Mouse (Mus musculus): ENCODE measurements at regions not wholly inside any gene's neighbourhood (a gene's known extent, or its start where the extent isn't known, plus 50 kb on each side); places are given as distances from the start of the nearest gene placed in this dataset.
"Not testable (repeated sequence)": the region's sequence is repeated elsewhere in the genome, so short reads cannot be mapped to it uniquely, and the experiment has no call there.

DNA sequence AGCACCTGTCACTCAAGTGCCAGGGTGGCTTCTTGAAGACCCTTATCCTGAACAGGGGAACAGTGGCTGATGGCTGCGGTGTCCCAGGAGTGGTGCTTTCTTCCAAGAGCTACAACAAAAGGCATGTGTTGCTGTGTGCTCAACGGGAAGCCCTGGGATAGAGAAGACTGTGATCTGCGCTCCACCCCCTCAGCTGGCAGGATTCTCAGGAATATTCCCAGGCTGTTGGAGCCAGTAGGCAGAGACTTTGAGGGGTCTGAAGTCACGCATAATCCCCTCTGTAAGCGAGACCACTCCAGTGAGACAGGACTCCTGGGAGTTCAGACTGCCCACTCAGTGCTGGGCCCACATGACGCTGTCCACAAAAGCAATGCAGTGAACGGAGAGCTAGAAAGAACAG, 202.4 kb downstream of the Plxna1 start:
- DNase-seq (ENCODE audit: low read depth): peak; percentile 15
- TF ChIP-seq POLR2A (IDR thresholded peaks at IDR 0.05; ENCODE audit: borderline replicate concordance, extremely low read depth, insufficient read depth, insufficient read length, poor library complexity, severe bottlenecking) (no peak), CTCF (IDR thresholded peaks at IDR 0.05; ENCODE audit: borderline replicate concordance, extremely low read depth, insufficient read depth, insufficient read length) (no peak)

DNA sequence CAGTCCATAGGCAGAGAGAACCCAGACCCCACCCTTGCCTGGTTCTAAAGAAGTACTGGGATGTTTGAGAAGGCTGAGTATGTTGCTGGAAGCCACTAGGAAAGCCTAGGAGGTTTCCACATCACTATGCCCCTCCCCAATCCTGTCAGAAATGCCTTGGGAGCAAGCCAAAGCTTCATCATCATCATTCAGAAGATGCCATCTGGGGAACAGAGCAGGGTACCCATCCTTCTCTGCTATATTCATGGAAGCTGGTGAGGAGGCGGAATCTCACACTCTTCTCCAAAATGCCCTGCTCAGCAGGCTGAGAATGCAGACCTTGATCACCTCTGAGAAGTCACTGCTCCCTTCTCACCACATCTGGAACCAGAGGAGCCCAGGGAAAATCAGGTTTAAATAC, 200.7 kb downstream of the Plxna1 start:
- DNase-seq (ENCODE audit: low read depth): no peak
- TF ChIP-seq CTCF (IDR thresholded peaks at IDR 0.05; ENCODE audit: borderline replicate concordance, extremely low read depth, insufficient read depth, insufficient read length): no peak
- no peak for TF ChIP-seq POLR2A (IDR thresholded peaks at IDR 0.05; ENCODE audit: borderline replicate concordance, extremely low read depth, insufficient read depth, insufficient read length, poor library complexity, severe bottlenecking)

DNA sequence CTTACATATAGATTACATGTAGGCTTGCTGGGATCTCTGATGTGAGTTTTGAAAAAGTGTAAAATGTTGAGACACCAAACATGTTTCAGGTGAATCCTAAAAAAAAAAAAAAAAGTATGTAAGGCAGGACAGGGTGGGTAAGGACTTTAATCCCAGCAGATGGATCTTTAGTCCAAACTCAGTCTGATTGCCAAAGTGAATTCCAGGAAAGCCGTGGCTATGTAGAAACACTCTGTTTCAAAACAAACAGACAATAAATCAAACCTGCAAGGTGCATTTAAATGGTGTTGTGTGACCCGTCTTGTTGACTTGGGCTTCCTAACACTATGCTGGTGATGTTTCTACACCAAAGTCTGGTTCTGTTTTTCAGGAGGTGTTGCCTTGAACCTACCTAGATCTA, 192.9 kb downstream of the Plxna1 start:
- TF ChIP-seq CTCF (IDR thresholded peaks at IDR 0.05; ENCODE audit: borderline replicate concordance, extremely low read depth, insufficient read depth, insufficient read length) (no peak), POLR2A (IDR thresholded peaks at IDR 0.05; ENCODE audit: borderline replicate concordance, extremely low read depth, insufficient read depth, insufficient read length, poor library complexity, severe bottlenecking) (no peak)
- DNase-seq (ENCODE audit: low read depth): no peak

DNA sequence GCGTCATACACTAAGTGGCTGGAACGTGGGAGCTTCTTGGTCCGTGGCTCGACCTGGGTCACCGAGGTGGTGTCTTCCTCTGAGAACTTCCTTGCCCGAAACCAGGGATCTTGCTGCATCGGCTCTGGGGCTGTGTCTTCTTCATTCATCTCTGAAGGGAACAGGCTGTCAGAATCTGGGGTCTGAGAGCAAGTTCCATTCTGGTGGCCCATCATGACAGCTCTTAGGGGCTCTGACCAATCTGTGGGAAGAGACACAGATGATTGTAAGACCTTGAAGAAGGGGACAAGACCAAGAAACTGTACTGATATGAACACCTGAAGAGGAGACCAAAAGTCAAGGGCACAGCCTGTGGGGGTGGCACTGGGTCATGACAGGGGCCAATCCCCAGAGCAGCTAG, 177.5 kb downstream of the Plxna1 start:
- DNase-seq (ENCODE audit: low read depth): not testable (repeated sequence)

DNA sequence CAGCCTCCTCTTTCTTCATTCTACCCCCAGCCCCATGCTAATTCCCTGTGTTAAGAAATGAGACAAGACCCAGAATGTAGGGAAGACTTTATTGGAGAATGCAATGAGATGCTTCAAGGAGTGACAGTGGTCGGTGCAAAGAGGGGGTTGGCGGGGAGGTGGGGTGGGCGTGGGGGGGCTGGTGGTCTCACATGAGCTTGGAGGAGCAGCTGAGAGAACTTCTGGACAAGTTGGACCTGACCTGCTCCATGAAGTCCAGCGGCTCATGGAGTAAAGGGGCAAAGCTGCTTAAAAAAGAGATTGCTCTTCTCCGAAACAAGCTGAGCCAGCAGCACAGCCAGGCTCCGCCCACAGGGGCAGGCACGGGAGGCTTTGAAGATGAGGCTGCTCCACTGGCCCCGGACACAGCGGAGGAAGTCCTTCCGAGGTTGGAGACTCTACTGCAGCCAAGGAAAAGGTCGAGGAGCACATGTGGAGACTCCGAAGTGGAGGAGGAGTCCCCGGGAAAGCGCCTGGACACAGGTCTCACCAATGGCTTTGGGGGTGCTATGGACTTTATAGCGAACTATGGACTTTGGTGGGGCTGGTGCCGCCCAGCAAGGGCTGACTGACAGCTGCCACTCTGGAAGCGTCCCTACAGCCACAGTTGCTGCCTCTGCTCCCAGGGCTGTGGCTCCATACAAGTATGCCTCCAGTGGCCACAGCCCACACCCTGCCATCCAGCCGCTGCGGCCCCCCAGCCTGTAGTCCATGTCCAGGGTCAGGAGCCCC, 161.7 kb downstream of the Plxna1 start:
- DNase-seq (ENCODE audit: low read depth): not testable (repeated sequence)

DNA sequence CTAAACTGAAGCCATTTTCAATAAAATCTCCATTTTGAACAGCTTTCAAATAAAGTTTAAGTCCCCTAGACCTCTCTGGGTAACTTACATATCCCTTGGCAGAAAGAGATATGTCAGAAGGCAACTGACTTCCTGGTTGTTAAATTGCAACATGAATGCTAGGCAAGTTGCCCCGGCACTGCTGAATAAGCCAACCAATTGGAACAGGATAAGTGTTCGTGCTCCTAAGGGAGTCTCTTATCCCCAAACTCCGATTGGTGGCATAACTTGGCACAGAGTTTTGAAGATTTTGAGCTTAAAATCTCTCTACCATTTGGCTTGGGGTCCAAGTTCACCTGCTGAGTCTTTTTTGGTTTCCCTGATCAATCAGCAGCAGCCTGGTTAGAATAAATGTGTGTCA, 147.4 kb downstream of the Plxna1 start:
- DNase-seq (ENCODE audit: low read depth): peak; percentile 56

DNA sequence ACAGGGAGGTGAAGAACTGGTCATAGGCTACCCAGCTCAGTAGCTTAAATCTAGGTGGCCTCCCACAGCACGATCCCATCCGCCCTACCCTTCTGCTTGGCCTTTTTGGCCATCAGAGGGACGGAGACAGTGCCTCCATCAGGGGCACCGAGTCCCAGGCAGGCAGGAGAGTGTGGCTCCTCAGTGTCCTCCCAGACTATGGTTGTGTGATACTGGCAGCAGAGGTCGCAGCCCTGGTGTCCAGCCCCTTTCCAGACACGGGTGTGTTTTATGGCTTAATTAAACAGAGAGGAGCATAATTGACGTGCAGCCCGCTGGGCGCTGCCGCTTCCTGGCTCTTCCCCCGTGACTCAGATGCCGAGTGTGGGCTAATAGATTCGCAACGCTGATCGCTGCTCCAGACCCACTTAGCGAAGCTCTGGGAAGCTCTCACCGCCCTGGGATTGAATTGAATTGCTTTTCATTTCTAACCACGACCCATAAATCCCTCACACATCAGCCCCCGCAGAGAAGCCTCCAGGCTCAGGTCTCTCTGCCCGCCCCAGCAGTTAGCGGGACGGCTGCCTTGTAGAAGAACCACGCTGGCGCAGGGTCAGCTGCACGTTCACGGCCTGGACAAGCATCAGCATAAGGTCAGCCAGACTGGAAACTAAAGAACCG, 126.9 kb downstream of the Plxna1 start:
- TF ChIP-seq CTCF (IDR thresholded peaks at IDR 0.05; ENCODE audit: borderline replicate concordance, extremely low read depth, insufficient read depth, insufficient read length): no peak
- no peak for TF ChIP-seq POLR2A (IDR thresholded peaks at IDR 0.05; ENCODE audit: borderline replicate concordance, extremely low read depth, insufficient read depth, insufficient read length, poor library complexity, severe bottlenecking)
- DNase-seq (ENCODE audit: low read depth): peak; percentile 87

More for the DNA sequence above, 147.4 kb downstream of the Plxna1 start:
- TF ChIP-seq CTCF (IDR thresholded peaks at IDR 0.05; ENCODE audit: borderline replicate concordance, extremely low read depth, insufficient read depth, insufficient read length): no peak
- TF ChIP-seq POLR2A (IDR thresholded peaks at IDR 0.05; ENCODE audit: borderline replicate concordance, extremely low read depth, insufficient read depth, insufficient read length, poor library complexity, severe bottlenecking): no peak

DNA sequence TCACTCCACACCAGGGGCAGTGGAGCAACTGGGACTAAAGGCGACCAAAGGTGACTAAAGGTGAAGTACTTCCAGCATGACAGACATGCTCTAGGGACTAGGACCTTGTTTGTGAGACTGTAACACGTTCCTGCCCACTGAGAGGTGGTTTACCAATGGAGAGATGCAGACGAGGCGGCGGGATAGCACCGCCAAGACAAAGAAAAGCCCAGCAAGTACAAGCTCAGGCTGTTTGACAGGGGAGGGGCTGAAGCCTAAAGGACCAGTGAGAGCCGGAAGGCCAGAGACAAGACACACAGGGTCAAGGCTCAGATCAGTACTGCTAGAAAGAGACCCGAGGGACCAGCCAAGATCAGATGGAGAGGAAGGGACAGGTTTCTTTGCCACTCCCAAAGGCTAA, 126.2 kb downstream of the Plxna1 start:
- TF ChIP-seq CTCF (IDR thresholded peaks at IDR 0.05; ENCODE audit: borderline replicate concordance, extremely low read depth, insufficient read depth, insufficient read length) (no peak), POLR2A (IDR thresholded peaks at IDR 0.05; ENCODE audit: borderline replicate concordance, extremely low read depth, insufficient read depth, insufficient read length, poor library complexity, severe bottlenecking) (no peak)

DNA sequence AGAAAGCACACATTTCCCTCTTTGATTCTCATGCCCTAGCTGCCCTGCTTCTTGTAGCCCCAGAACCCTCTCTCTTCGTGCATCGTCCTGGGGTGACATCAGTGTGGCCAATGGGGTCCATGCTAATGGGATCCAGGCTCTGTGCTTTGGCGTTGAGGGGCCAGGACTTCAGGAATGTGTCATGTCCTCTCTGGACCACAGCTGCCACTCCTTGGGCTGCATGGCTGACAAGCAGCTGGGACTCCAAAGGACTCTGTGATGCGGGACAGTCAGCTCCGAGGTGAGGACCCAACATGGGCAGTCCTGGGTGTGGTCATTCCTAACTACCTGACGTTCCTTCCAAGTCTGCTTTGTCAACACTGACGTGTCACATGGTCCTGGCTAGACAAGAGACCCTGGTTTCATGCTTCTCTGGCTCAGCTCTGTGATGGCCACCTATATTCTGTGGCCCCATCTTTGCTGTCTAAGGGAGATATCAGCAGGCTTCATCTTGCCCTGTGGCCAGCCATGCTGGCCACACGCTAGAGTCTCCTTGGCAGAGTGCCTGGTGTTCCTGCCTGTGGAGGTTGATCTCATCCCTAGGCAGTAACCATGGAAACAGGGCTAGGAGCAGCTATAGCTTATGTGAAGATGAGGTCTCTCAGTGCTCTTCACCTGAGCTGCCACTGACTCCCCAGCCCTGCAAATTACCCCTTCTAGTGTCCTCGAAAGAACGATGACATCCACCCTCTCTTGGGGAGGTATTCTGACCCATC, 125.4 kb downstream of the Plxna1 start:
- DNase-seq (ENCODE audit: low read depth): peak; percentile 87
- TF ChIP-seq POLR2A (IDR thresholded peaks at IDR 0.05; ENCODE audit: borderline replicate concordance, extremely low read depth, insufficient read depth, insufficient read length, poor library complexity, severe bottlenecking) (no peak), CTCF (IDR thresholded peaks at IDR 0.05; ENCODE audit: borderline replicate concordance, extremely low read depth, insufficient read depth, insufficient read length) (no peak)

More for the DNA sequence above, 126.2 kb downstream of the Plxna1 start:
- DNase-seq (ENCODE audit: low read depth): peak; percentile 36

DNA sequence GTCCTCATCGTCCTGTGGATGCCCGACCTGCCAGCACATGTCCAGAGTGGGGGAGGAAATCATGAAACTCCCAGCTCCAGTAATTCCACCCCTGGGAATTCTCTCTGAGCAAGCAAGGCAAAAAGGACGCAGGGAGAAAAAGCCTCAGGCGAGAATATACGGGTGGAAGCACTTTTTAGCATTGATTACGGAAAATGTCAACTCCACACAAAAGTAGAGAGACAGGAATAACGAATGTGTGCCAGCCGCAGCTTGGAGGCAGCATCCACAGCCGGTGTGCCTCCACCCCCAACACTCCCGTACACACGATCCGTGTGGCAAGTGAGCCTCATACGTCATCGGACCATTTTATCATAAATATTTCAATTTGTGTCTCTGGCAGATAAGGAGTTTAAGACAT, 123.5 kb downstream of the Plxna1 start:
- peak; percentile 65 for DNase-seq (ENCODE audit: low read depth)
- TF ChIP-seq POLR2A (IDR thresholded peaks at IDR 0.05; ENCODE audit: borderline replicate concordance, extremely low read depth, insufficient read depth, insufficient read length, poor library complexity, severe bottlenecking) (no peak), CTCF (IDR thresholded peaks at IDR 0.05; ENCODE audit: borderline replicate concordance, extremely low read depth, insufficient read depth, insufficient read length) (no peak)

DNA sequence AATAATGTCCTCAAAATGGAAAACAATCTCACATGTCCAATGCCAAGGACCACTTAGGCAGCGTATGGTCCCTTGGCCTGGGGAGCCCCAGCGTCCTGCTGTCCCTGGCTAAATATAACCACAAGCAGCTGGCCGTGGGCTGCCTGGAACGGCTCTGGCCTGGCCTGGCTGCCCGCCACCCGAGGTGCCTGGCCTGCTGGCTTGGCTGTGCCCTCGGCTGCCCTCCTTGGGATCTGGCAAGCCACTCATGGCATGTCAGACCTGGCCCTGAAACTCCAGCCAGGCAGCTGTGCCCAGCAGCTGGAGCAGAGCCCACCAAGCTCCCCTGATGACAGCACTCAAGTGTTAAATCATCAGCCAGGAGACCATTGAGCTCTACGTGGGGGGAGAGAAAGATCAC, 122.9 kb downstream of the Plxna1 start:
- peak; percentile 10 for DNase-seq (ENCODE audit: low read depth)
- TF ChIP-seq POLR2A (IDR thresholded peaks at IDR 0.05; ENCODE audit: borderline replicate concordance, extremely low read depth, insufficient read depth, insufficient read length, poor library complexity, severe bottlenecking) (no peak), CTCF (IDR thresholded peaks at IDR 0.05; ENCODE audit: borderline replicate concordance, extremely low read depth, insufficient read depth, insufficient read length) (no peak)

Measured in brain, embryonic 14.5 days (tissue).